Mouse (Mus musculus) embryo, embryonic 11 days (tissue): ENCODE data around the gene Ifi27.
"Not testable (repeated sequence)": the region's sequence is repeated elsewhere in the genome, so short reads cannot be mapped to it uniquely, and the experiment has no call there.

Experiments
- DNase-seq: peaks from one replicate; pipeline ENCODE4 v3.0.0-alpha.2; 2015

Ifi27 gene

GRCm38 (mm10) chr12:103433986-103434731 lies at the start of gene Ifi27:
Ifi27 (plus strand) TSS chr12:103434211.
- no peak for DNase-seq

GRCm38 (mm10) chr12:103388505-103389347 lies 45.3 kb upstream of the Ifi27 start, which contains the start of gene Otub2:
Otub2 (plus strand) TSS chr12:103388682.
- peak; percentile 97 for DNase-seq

- no peak for DNase-seq
Measured at GRCm38 (mm10) chr12:103389348-103389727, 44.7 kb upstream of the Ifi27 start.

GRCm38 (mm10) chr12:103389982-103390381 lies 44.0 kb upstream of the Ifi27 start:
- no peak for DNase-seq

- no peak for DNase-seq
Measured at GRCm38 (mm10) chr12:103391098-103391497, 42.9 kb upstream of the Ifi27 start.

GRCm38 (mm10) chr12:103393528-103393927 lies 40.5 kb upstream of the Ifi27 start:
- DNase-seq, result no peak

GRCm38 (mm10) chr12:103395486-103396275 lies 38.3 kb upstream of the Ifi27 start:
- no peak for DNase-seq

GRCm38 (mm10) chr12:103396751-103397150 lies 37.3 kb upstream of the Ifi27 start:
- no peak for DNase-seq

- DNase-seq, result no peak
Measured at GRCm38 (mm10) chr12:103404131-103404530, 29.9 kb upstream of the Ifi27 start.

- DNase-seq, result no peak
Measured at GRCm38 (mm10) chr12:103407720-103408119, 26.3 kb upstream of the Ifi27 start, which contains the start of gene 9330161L09Rik. 9330161L09Rik (minus strand) TSS chr12:103407820.

GRCm38 (mm10) chr12:103408144-103408543 lies 25.9 kb upstream of the Ifi27 start:
- DNase-seq, result no peak

GRCm38 (mm10) chr12:103425016-103425728 lies 8.8 kb upstream of the Ifi27 start:
- DNase-seq, result no peak

- DNase-seq, result peak; percentile 98
Measured at GRCm38 (mm10) chr12:103425729-103426470, 8.1 kb upstream of the Ifi27 start, which contains the start of gene Ddx24. Ddx24 (minus strand) TSS chr12:103425830.

- DNase-seq, result no peak
Measured at GRCm38 (mm10) chr12:103426710-103427109, 7.3 kb upstream of the Ifi27 start.

- no peak for DNase-seq
Measured at GRCm38 (mm10) chr12:103433430-103433829, 581 bp upstream of the Ifi27 start.

- no peak for DNase-seq
Measured at GRCm38 (mm10) chr12:103434861-103435260, 850 bp downstream of the Ifi27 start.

GRCm38 (mm10) chr12:103437601-103438000 lies 3.6 kb downstream of the Ifi27 start:
- no peak for DNase-seq

GRCm38 (mm10) chr12:103443524-103443923 lies 9.5 kb downstream of the Ifi27 start, which contains the start of gene Ifi27l2a:
Ifi27l2a (minus strand) TSS chr12:103443680.
- DNase-seq, result no peak

GRCm38 (mm10) chr12:103444261-103444660 lies 10.2 kb downstream of the Ifi27 start:
- DNase-seq, result not testable (repeated sequence)

- no peak for DNase-seq
Measured at GRCm38 (mm10) chr12:103445060-103445459, 11.0 kb downstream of the Ifi27 start.

GRCm38 (mm10) chr12:103453361-103453760 lies 19.4 kb downstream of the Ifi27 start:
- DNase-seq, result no peak
